Mouse (Mus musculus) liver, adult 2 months (tissue): Measurements from ENCODE around the gene Suox.

Experiments
- CTCF ChIP-seq: fragments of 200-500 bp; IDR thresholded peaks from 2 replicates; pipeline ENCODE4 v1.5.1; 2011; ENCODE audit warnings: low read depth, low read length, control low read depth
- POLR2A ChIP-seq: fragments of 200-500 bp; IDR thresholded peaks from 2 replicates; pipeline ENCODE4 v1.6.1; 2011; ENCODE audit warnings: low read length, control low read depth; ENCODE audit not compliant: insufficient read depth; ENCODE audit errors: extremely low read depth

DNA sequence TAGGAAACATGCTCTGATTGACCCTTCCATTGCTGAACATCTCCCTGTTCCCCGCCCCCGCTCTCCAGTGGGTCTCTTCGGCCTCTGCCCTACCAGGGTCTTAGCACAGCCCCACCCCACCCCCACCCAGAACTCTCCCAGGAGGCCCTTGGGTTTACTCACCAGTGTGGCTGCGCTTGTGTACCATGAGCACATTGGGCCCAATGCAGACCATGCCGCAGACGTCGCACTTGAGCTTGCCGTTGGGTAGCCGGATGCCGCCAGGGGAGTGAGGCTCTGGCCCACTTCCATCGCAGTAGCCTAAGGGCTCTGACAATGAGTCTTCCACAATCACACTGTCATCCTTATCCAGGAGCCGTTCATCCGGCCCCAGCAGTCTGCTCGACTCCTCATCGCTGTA lies 33.0 kb downstream of the Suox start:
- no peak for TF ChIP-seq CTCF
- no peak for TF ChIP-seq POLR2A
